Mouse (Mus musculus) midbrain, embryonic 13.5 days (tissue): ENCODE results near the gene Lyrm1. TPM values are rescaled to one million over a fixed set of nuclear protein-coding genes. Genes with fewer than 3 reads are reported as not detected.

Source experiments
- ATAC-seq: fragments of 200-750 bp; cut with Nextera tagmentation; 2 replicates; pipeline ENCODE4 v1.8.0; 2017; ENCODE audit warnings: mild to moderate bottlenecking, moderate TSS enrichment, moderate library complexity
- H3K27ac ChIP-seq: fragments of 300-500 bp; sonication (generic); 2 replicates; pipeline ENCODE4 v1.5.1; 2015; ENCODE audit warnings: inconsistent platforms, mild to moderate bottlenecking, moderate library complexity
- H3K27me3 ChIP-seq: fragments of 300-500 bp; sonication (generic); 2 replicates; pipeline ENCODE4 v1.6.1; 2015; ENCODE audit warnings: mild to moderate bottlenecking, inconsistent platforms
- H3K36me3 ChIP-seq: fragments of 300-500 bp; sonication (generic); 2 replicates; pipeline ENCODE4 v1.6.1; 2015; ENCODE audit warnings: mild to moderate bottlenecking, inconsistent platforms
- H3K4me1 ChIP-seq: fragments of 300-500 bp; sonication (generic); replicated peaks from 2 replicates; pipeline ENCODE4 v1.6.1; 2015; ENCODE audit warnings: inconsistent platforms
- H3K4me2 ChIP-seq: fragments of 300-500 bp; sonication (generic); replicated peaks from 2 replicates; pipeline ENCODE4 v1.6.1; 2015; ENCODE audit warnings: moderate library complexity, mild to moderate bottlenecking, inconsistent platforms
- H3K4me3 ChIP-seq: fragments of 300-500 bp; sonication (generic); replicated peaks from 2 replicates; pipeline ENCODE4 v1.5.1; 2015; ENCODE audit warnings: mild to moderate bottlenecking, inconsistent platforms
- H3K9ac ChIP-seq: fragments of 300-500 bp; sonication (generic); replicated peaks from 2 replicates; pipeline ENCODE4 v1.6.1; 2015; ENCODE audit warnings: mild to moderate bottlenecking, inconsistent platforms
- H3K9me3 ChIP-seq: fragments of 300-500 bp; sonication (generic); 2 replicates; pipeline ENCODE4 v1.6.1; 2016; ENCODE audit warnings: mild to moderate bottlenecking, inconsistent platforms
- WGBS: fragments of 180-500 bp; shearing (Covaris S2); methylation state at CpG from one replicate; pipeline ENCODE4 v1.1.7; 2015; 5-methylcytosine and 5-hydroxymethylcytosine counted together
- polyA plus RNA-seq: library from polyadenylated mRNA; unstranded; fragments of >200 nt; fragmentation: Nextera tagmentation; extraction: Ambion mirVana; gene quantifications from 2 replicates; pipeline ENCODE4 v1.2.1, GENCODE M21; 2015

The Lyrm1 gene
- polyA plus RNA-seq: 17.3 and 17.9 TPM in 2 replicates

DNA sequence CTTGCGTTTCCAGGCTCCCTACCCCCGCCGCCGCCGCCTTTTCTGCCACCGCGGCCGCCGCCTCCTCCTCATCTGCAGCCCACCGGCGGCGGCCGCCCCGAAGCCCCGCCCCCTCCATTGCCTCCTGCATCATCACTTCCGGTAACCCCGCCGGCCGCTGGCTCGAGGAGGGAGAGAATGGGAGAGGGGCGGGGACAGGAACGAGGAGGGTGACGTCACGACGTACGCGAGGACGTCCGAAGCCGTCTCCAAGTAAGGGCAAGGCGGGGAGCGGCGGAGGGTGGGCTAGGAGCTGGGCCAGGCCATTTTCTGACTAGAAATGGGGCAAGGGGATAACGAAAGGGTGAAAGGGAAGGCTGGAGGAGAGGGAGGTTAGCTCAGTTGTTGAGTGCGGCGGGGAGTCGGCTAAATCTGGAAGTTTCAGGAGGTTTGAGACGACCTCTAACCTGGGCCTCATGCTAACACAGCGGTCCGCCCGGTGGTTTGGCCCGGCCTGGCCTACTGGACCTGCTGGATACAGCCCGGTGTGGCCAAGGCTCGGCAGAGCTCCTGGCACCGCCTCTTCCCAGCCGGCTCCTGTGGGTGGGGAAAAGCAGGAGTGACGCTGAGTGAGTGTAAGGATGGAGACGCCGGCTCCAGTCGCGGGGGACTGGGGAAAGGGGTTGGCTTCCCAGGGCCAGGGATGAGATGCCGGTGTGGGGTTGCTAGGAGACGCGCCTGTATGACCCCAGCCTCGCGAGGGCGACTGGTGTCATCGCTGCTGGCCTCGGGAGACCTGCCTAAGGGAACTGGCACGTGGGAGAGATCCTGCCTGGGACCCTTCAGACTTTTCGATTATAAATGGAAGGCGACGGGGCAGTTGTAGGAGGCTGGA is at the start of gene Lyrm1, which contains the start of gene Dcun1d3:
Lyrm1 (plus strand) TSS at position 223 of the 874 bp plus-strand sequence.
Dcun1d3 (minus strand) TSS at position 660 of the 874 bp plus-strand sequence.
- Histone ChIP-seq H3K4me2 (peak within 1 kb of the TSS; percentile 81), H3K27ac (peak within 1 kb of the TSS; percentile 96), H3K27me3 (no peaks in the 10 kb centered on the region), H3K4me3 (peak within 1 kb of the TSS; percentile 86), H3K4me1 (peaks cover 46% of the 10 kb centered on the region), H3K36me3 (no peaks in the 10 kb centered on the region), H3K9me3 (no peaks in the 10 kb centered on the region), H3K9ac (peak within 1 kb of the TSS; percentile 93)
- ATAC-seq: peak; percentile 98
- WGBS: under 1% methylated on average over 61 of the region's 63 CpGs

DNA sequence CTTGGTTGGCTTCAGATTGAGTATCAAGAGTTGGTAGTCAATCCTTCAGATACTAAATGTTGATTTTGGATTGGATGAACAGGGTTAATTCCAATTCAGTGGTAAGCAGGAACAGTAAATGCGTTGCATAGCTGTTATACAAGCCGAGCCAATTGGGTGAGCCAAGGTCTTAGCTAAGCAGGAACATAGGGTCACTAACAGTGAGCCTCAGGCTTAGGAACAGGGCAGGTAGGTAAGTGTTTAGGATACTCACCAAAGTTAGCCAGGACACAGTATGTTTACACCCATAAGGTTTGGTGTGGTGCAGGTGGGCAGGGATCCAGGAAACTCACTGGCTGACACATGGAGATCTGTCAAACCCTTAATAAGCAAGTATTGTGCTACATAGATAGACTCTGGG is 48.3 kb upstream of the Lyrm1 start:
- Histone ChIP-seq H3K36me3 (peaks cover 6% of the 10 kb centered on the region), H3K27ac (no peak overlapping the region), H3K4me2 (no peak overlapping the region), H3K4me1 (no peaks in the 10 kb centered on the region), H3K9ac (no peak overlapping the region), H3K4me3 (no peak overlapping the region), H3K27me3 (no peaks in the 10 kb centered on the region), H3K9me3 (no peaks in the 10 kb centered on the region)
- WGBS: 88% methylated on average over 2 of the region's 2 CpGs
- no peak for ATAC-seq

DNA sequence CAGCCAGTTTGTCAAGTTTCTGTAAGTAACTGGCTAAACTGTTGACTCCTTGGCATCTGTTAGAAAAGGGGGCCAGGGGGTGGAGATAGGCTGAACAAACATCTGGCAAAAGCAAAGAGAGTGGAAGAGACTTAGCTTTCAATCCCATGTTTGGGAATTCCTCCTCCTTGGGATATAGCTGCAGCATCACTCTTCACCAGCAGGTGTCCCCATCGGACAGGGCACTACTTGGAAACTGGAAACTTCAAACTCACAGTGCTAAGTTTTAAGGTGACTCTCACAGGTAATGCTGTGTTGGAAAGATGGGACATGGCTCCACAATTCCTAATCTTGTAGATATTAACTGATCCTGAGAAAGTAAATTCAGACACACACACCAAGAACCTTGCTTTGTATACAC is 46.6 kb upstream of the Lyrm1 start:
- no peak for ATAC-seq
- H3K4me1 ChIP-seq: no peaks in the 10 kb centered on the region
- 0% methylated on average over 1 of the region's 1 CpGs for WGBS
- H3K27ac ChIP-seq: no peak overlapping the region
- H3K4me3 ChIP-seq: no peak overlapping the region
- no peak overlapping the region for H3K9ac ChIP-seq
- peaks cover 14% of the 10 kb centered on the region for H3K36me3 ChIP-seq
- no peaks in the 10 kb centered on the region for H3K9me3 ChIP-seq
- H3K27me3 ChIP-seq: no peaks in the 10 kb centered on the region
- H3K4me2 ChIP-seq: no peak overlapping the region

DNA sequence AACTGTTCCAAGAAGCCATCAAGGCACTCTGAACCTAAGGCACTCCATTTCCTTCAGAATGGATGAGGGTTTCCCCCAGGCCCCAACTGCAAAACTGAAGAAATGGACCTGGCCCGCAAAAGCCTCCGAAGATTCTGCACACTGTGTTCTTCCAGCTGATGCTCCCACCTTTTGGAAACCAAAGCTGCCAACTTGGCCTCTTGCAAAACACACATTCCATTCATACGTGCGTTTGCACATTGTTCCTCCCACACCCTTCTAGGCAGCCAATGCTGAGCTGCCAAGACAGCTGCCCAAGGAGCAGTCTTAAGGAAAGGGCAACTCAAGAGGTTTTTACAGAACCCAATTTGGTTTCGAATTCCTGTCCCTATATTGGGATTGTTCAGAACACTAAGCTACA is 44.9 kb upstream of the Lyrm1 start:
- H3K4me3 ChIP-seq: no peak overlapping the region
- ATAC-seq: no peak

DNA sequence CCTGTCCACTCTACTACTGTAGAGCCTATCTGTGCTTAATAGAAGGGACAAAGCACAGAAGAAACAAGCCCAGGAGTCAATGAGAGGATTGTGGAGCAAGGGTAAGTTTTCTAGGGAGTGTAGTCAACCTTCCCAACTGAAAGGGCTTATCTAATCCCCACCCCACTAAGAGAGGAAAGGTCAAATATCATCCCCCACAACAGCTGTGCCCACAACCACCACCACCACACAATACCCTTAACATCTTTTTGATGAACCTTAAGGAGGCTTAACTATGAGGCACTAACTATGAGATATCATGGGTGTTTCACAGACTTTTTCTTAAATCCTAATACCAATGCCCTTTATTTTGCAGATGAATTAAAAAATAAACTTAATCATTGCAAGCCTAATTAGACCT is 43.2 kb upstream of the Lyrm1 start:
- no peak overlapping the region for H3K27ac ChIP-seq
- H3K9me3 ChIP-seq: no peaks in the 10 kb centered on the region
- no peak overlapping the region for H3K4me2 ChIP-seq
- no peak overlapping the region for H3K4me3 ChIP-seq
- no peaks in the 10 kb centered on the region for H3K27me3 ChIP-seq
- H3K9ac ChIP-seq: no peak overlapping the region
- no peaks in the 10 kb centered on the region for H3K4me1 ChIP-seq
- H3K36me3 ChIP-seq: peaks cover 24% of the 10 kb centered on the region
- ATAC-seq: no peak

More for the DNA sequence above, 44.9 kb upstream of the Lyrm1 start:
- 84% methylated on average over 5 of the region's 5 CpGs for WGBS
- Histone ChIP-seq H3K9ac (no peak overlapping the region), H3K4me1 (no peaks in the 10 kb centered on the region), H3K36me3 (0 out of 2 replicates have a peak, but pooled peaks cover 13% of the 10 kb centered on the region), H3K27me3 (no peaks in the 10 kb centered on the region), H3K27ac (no peak overlapping the region), H3K4me2 (no peak overlapping the region), H3K9me3 (no peaks in the 10 kb centered on the region)

DNA sequence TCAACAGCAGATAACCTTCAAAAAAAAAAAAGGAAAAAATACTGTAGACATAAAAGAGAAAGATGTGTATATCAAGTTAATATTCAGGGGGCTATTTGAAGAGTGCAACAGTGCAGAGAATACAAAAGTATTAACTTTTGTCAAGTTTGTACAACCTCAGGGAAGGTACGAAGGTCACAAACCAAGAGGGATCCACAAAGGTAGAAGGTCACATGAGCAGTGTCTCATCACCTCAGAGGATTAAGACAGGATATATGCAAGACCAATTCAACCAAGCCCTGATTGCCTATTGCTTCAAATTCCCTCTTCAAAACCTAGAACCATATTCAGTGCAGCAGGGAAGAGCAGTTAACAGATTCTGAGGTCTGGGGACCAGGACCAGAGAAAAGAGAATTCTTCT is 42.5 kb upstream of the Lyrm1 start:
- H3K9ac ChIP-seq: no peak overlapping the region
- no peaks in the 10 kb centered on the region for H3K4me1 ChIP-seq
- no peak overlapping the region for H3K4me3 ChIP-seq
- H3K36me3 ChIP-seq: peaks cover 31% of the 10 kb centered on the region
- H3K9me3 ChIP-seq: no peaks in the 10 kb centered on the region
- no peak for ATAC-seq
- H3K27me3 ChIP-seq: no peaks in the 10 kb centered on the region
- no peak overlapping the region for H3K27ac ChIP-seq
- WGBS: 98% methylated on average over 1 of the region's 1 CpGs
- H3K4me2 ChIP-seq: no peak overlapping the region

DNA sequence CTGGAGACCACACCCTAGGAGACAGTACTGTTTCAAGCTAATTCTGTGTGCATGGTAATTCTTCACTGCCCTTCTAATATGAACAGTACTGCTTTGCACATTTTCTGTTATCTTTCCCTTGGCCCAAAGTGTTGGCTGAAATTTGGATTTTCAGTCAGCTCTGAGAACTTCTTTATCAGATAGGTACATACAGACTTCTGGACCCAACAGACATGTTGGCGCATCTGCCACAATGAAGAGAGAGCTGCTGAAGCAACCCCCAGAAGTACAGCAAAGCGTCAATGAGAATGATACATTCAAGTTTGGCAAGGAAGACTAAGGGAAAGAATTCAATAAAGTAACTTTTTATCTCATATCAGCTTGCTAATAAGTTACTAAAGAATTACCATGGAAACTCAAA is 41.3 kb upstream of the Lyrm1 start:
- Histone ChIP-seq H3K4me1 (no peaks in the 10 kb centered on the region), H3K27me3 (no peaks in the 10 kb centered on the region), H3K9ac (no peak overlapping the region), H3K4me3 (no peak overlapping the region), H3K27ac (no peak overlapping the region), H3K36me3 (peaks cover 39% of the 10 kb centered on the region), H3K4me2 (no peak overlapping the region), H3K9me3 (no peaks in the 10 kb centered on the region)
- ATAC-seq: no peak
- 97% methylated on average over 2 of the region's 2 CpGs for WGBS

DNA sequence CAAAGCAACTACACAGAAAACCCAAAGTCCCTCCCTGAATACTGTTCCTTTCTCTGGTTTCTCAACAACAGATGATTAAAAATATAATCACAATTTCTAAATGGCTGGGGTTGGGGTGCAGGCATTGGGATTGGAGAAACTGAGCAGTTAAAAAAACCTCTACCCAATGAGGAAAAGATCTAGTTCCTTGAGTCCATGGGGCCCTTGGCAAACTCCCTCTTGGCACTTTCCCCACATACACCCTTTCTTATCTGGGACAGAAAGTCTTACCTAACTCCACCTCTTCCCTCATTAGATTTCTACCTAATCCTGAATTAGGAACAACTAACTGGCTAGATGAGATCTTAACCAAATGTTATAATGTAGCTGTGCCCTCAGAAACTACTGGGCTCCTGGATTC is 40.6 kb upstream of the Lyrm1 start:
- Histone ChIP-seq H3K36me3 (peaks cover 43% of the 10 kb centered on the region), H3K27ac (no peak overlapping the region), H3K4me1 (peaks cover 5% of the 10 kb centered on the region), H3K9ac (no peak overlapping the region), H3K4me3 (no peak overlapping the region), H3K4me2 (no peak overlapping the region), H3K27me3 (no peaks in the 10 kb centered on the region), H3K9me3 (no peaks in the 10 kb centered on the region)
- no peak for ATAC-seq

DNA sequence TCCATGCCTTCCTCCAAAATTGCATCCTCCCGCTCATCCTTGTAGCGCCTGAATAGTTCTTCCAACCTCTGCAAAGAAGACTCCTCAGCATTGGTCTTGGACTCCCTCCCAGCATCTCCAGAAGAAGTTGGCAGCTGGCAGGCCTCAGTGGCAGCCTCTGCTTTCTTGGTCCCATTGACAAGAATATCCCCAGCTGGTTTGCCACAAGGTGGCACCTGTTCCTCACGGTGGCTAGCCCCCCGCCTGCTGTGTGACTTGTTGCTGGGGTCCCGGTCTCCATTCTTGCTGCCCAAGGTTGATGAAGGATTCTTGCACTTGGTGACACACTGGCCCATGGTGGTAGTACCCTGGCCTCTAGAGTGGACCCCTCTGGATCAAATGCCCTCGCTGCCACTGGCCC is 36.2 kb upstream of the Lyrm1 start:
- peaks cover 30% of the 10 kb centered on the region for H3K36me3 ChIP-seq

DNA sequence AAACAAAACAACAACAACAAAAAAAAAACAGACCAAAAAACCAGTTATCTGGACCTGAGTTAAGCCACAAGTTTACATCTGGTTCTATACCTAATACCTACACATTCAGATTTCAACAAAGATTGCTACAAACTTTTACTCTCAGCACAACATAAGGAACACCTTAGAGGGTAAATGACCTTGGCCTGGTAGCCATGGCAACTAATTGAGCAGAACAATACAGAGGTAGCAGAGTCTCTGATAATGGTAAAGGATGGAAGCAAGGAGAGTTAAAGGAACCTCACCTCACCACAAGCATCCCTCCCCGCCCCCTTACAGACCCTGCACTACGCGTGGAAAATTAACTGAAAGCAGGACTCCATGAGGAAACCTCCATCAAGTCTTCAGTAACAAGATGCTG is 35.5 kb upstream of the Lyrm1 start:
- Histone ChIP-seq H3K4me2 (no peak overlapping the region), H3K9me3 (no peaks in the 10 kb centered on the region), H3K27me3 (no peaks in the 10 kb centered on the region), H3K4me3 (no peak overlapping the region), H3K9ac (no peak overlapping the region; the same call in 1 of the 2 replicates), H3K27ac (no peak overlapping the region), H3K4me1 (peaks cover 33% of the 10 kb centered on the region), H3K36me3 (peaks cover 30% of the 10 kb centered on the region)
- WGBS: 92% methylated on average over 3 of the region's 3 CpGs
- ATAC-seq: no peak

More for the DNA sequence above, 36.2 kb upstream of the Lyrm1 start:
- H3K27me3 ChIP-seq: no peaks in the 10 kb centered on the region
- H3K4me1 ChIP-seq: peaks cover 33% of the 10 kb centered on the region
- ATAC-seq: no peak
- H3K9me3 ChIP-seq: no peaks in the 10 kb centered on the region
- H3K27ac ChIP-seq: no peak overlapping the region
- H3K9ac ChIP-seq: no peak overlapping the region
- 71% methylated on average over 6 of the region's 6 CpGs for WGBS
- no peak overlapping the region for H3K4me2 ChIP-seq
- H3K4me3 ChIP-seq: no peak overlapping the region

DNA sequence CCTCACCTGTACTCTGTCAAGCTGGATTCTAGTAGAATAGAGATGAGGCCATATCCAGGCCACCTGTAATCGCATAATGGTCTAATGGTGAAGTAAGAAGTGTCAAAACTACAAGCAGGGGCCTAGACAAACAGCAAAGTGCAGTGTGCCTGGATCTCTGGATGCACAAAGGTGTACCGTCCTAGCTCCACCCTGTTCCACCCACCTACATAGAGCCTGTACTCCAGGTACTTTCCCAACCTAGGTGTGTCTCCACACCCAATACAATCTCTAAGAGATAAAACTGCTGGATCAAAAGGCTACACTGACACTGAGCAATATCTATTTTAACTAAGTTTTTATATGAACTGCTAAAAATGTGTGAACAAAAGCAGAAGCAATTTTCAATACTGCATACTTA is 35.1 kb upstream of the Lyrm1 start:
- H3K4me3 ChIP-seq: no peak overlapping the region
- no peaks in the 10 kb centered on the region for H3K9me3 ChIP-seq
- no peak overlapping the region for H3K27ac ChIP-seq
- no peak overlapping the region for H3K4me2 ChIP-seq
- WGBS: 92% methylated on average over 2 of the region's 2 CpGs
- H3K36me3 ChIP-seq: peaks cover 30% of the 10 kb centered on the region
- H3K27me3 ChIP-seq: no peaks in the 10 kb centered on the region
- no peak overlapping the region; the same call in 1 of the 2 replicates for H3K9ac ChIP-seq
- peaks cover 33% of the 10 kb centered on the region for H3K4me1 ChIP-seq
- ATAC-seq: no peak

DNA sequence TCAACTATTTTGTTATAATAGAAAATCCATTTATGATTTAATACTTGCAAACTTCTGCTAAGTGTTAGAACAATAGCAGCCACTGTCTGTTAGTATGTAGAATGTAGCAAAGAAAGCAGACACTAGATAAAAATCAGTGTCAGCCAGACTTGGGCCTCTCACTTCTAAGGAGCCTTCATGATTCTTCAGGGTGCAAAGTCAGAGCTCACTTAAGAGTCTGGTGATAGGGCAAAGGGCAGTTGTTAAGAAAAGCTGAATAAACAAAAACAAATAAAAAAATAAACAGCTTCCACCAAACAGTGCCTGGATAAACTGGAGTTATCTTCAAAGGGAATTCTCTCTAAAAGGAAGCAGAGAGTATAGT is 34.7 kb upstream of the Lyrm1 start:
- Histone ChIP-seq H3K27ac (peak overlapping the region; percentile 65), H3K36me3 (peaks cover 30% of the 10 kb centered on the region), H3K4me3 (no peak overlapping the region), H3K4me1 (peaks cover 33% of the 10 kb centered on the region), H3K9ac (no peak overlapping the region), H3K4me2 (no peak overlapping the region), H3K27me3 (no peaks in the 10 kb centered on the region), H3K9me3 (no peaks in the 10 kb centered on the region)
- no peak for ATAC-seq
